Mouse (Mus musculus): ENCODE results near the gene Lenep. TPM values are rescaled to one million over a fixed set of nuclear protein-coding genes. Genes with fewer than 3 reads are reported as not detected.

The Lenep gene
- total and polyA plus RNA-seq, 3 experiments, result not detected

- peaks cover 29 to 51% of the 10 kb centered on the region in 2 experiments for H3K36me3 ChIP-seq (replicated peaks in 1 of 2; ENCODE audit: control insufficient read depth in 1 of 2, insufficient read depth in 1 of 2, low read length in 1 of 2)
- no peaks in the 10 kb centered on the region for H3K27me3 ChIP-seq (replicated peaks)
- no peak overlapping the region for H3K27ac ChIP-seq (ENCODE audit: insufficient read depth, low read depth)
- H3K9ac ChIP-seq (ENCODE audit: insufficient read depth, low read depth), result no peak overlapping the region
- dilution Hi-C loops (cut with MboI; ENCODE audit: extremely low pct_ligation_motif_present, extremely low pct_unique_long_range_greater_than_20kb, low sequenced_read_pairs) (no loop called here), in situ Hi-C loops (cut with MboI; ENCODE audit: low pct_ligation_motif_present, low pct_unique_long_range_greater_than_20kb, low sequenced_read_pairs) (no loop called here)
- no peak overlapping the region for H3K4me3 ChIP-seq (replicated peaks in 1 of 3; ENCODE audit: low read depth in 2 of 3, low read length in 2 of 3, poor library complexity in 1 of 3)
- no peak overlapping the region for H3K4me2 ChIP-seq (ENCODE audit: insufficient read depth, low read depth, poor library complexity, severe bottlenecking)
- no peak for TF ChIP-seq PAX5 (IDR thresholded peaks at IDR 0.05; ENCODE audit: low read length)
- 0 out of 2 replicates have a peak, but pooled peaks have one; percentile 30 for TF ChIP-seq POLR2AphosphoS2 (IDR thresholded peaks at IDR 0.05; ENCODE audit: low read depth, low read length)
- TF ChIP-seq ZMIZ1 (IDR thresholded peaks at IDR 0.05; ENCODE audit: low read depth, low read length), result 0 out of 2 replicates have a peak, but pooled peaks have one; percentile 37
- no peak for TF ChIP-seq BHLHE40 (IDR thresholded peaks at IDR 0.05; ENCODE audit: low read depth, low read length)
- TF ChIP-seq USF1 (IDR thresholded peaks at IDR 0.05; ENCODE audit: low read depth, low read length), result no peak
- TF ChIP-seq USF2 (conservative IDR thresholded peaks at IDR 0.05; ENCODE audit: low read depth, low read length), result no peak
- TF ChIP-seq HCFC1 (IDR thresholded peaks at IDR 0.05; ENCODE audit: low read depth, low read length), result no peak
- DNase-seq (ENCODE audit: extremely low read depth), result no peak
- H3K9me3 ChIP-seq (replicated peaks; ENCODE audit: low read length), result no peaks in the 10 kb centered on the region
- H3K4me1 ChIP-seq (ENCODE audit: control insufficient read depth in 1 of 2, insufficient read depth in 2 of 2), result peaks cover 9 to 40% of the 10 kb centered on the region in 2 experiments
- peaks cover 19% of the 10 kb centered on the region for H3K79me2 ChIP-seq (replicated peaks; ENCODE audit: control insufficient read depth, extremely low read depth, insufficient read depth, poor library complexity, severe bottlenecking)
Measured at GRCm38 (mm10) chr3:89435041-89435440, 32.4 kb upstream of the Lenep start.

- no peak overlapping the region for H3K27ac ChIP-seq (ENCODE audit: insufficient read depth, low read depth)
- no peak overlapping the region for H3K4me3 ChIP-seq (replicated peaks in 1 of 3; ENCODE audit: low read depth in 2 of 3, low read length in 2 of 3, poor library complexity in 1 of 3)
- H3K9ac ChIP-seq (ENCODE audit: insufficient read depth, low read depth), result no peak overlapping the region
- no peaks in the 10 kb centered on the region for H3K9me3 ChIP-seq (replicated peaks; ENCODE audit: low read length)
- no peaks in the 10 kb centered on the region for H3K27me3 ChIP-seq (replicated peaks)
- peaks cover 9 to 42% of the 10 kb centered on the region in 2 experiments for H3K4me1 ChIP-seq (ENCODE audit: control insufficient read depth in 1 of 2, insufficient read depth in 2 of 2)
- no peak overlapping the region for H3K4me2 ChIP-seq (ENCODE audit: insufficient read depth, low read depth, poor library complexity, severe bottlenecking)
- dilution Hi-C loops (cut with MboI; ENCODE audit: extremely low pct_ligation_motif_present, extremely low pct_unique_long_range_greater_than_20kb, low sequenced_read_pairs) (no loop called here), in situ Hi-C loops (cut with MboI; ENCODE audit: low pct_ligation_motif_present, low pct_unique_long_range_greater_than_20kb, low sequenced_read_pairs) (no loop called here)
- peaks cover 19% of the 10 kb centered on the region for H3K79me2 ChIP-seq (replicated peaks; ENCODE audit: control insufficient read depth, extremely low read depth, insufficient read depth, poor library complexity, severe bottlenecking)
- peaks cover 24 to 46% of the 10 kb centered on the region in 2 experiments for H3K36me3 ChIP-seq (replicated peaks in 1 of 2; ENCODE audit: control insufficient read depth in 1 of 2, insufficient read depth in 1 of 2, low read length in 1 of 2)
- TF ChIP-seq MAX (IDR thresholded peaks at IDR 0.05; ENCODE audit: low read length) (no peak), MXI1 (IDR thresholded peaks at IDR 0.05; ENCODE audit: low read depth, low read length) (no peak), RCOR1 (conservative IDR thresholded peaks at IDR 0.05; ENCODE audit: low read depth, low read length) (no peak), HCFC1 (IDR thresholded peaks at IDR 0.05; ENCODE audit: low read depth, low read length) (no peak)
- no peak for DNase-seq (ENCODE audit: extremely low read depth)
Measured at GRCm38 (mm10) chr3:89434532-89434931, 31.9 kb upstream of the Lenep start.

GRCm38 (mm10) chr3:89432606-89433005 lies 30.0 kb upstream of the Lenep start:
- Histone ChIP-seq H3K79me2 (replicated peaks; ENCODE audit: control insufficient read depth, extremely low read depth, insufficient read depth, poor library complexity, severe bottlenecking) (peaks cover 19% of the 10 kb centered on the region), H3K27ac (ENCODE audit: insufficient read depth, low read depth) (no peak overlapping the region), H3K36me3 (replicated peaks in 1 of 2; ENCODE audit: control insufficient read depth in 1 of 2, insufficient read depth in 1 of 2, low read length in 1 of 2) (peaks cover 25 to 44% of the 10 kb centered on the region in 2 experiments), H3K27me3 (replicated peaks) (no peaks in the 10 kb centered on the region), H3K4me1 (ENCODE audit: control insufficient read depth in 1 of 2, insufficient read depth in 2 of 2) (peaks cover 6 to 26% of the 10 kb centered on the region in 2 experiments; a peak in 3 of 4 replicates), H3K4me2 (ENCODE audit: insufficient read depth, low read depth, poor library complexity, severe bottlenecking) (no peak overlapping the region), H3K4me3 (replicated peaks in 1 of 3; ENCODE audit: low read depth in 2 of 3, low read length in 2 of 3, poor library complexity in 1 of 3) (no peak overlapping the region), H3K9ac (ENCODE audit: insufficient read depth, low read depth) (no peak overlapping the region), H3K9me3 (replicated peaks; ENCODE audit: low read length) (no peaks in the 10 kb centered on the region)
- TF ChIP-seq SIN3A (IDR thresholded peaks at IDR 0.05; ENCODE audit: low read length) (no peak), POLR2AphosphoS2 (IDR thresholded peaks at IDR 0.05; ENCODE audit: low read depth, low read length) (no peak), POLR2A (IDR thresholded peaks at IDR 0.05; ENCODE audit: low read depth, low read length) (no peak), KAT2A (IDR thresholded peaks at IDR 0.05; ENCODE audit: insufficient replicate concordance, low read length) (no peak), BHLHE40 (IDR thresholded peaks at IDR 0.05; ENCODE audit: low read depth, low read length) (no peak), HCFC1 (IDR thresholded peaks at IDR 0.05; ENCODE audit: low read depth, low read length) (no peak), MAZ (IDR thresholded peaks at IDR 0.05; ENCODE audit: low read depth, low read length) (no peak), CTCF (conservative IDR thresholded peaks at IDR 0.05 in 1 of 2, IDR thresholded peaks at IDR 0.05 in 1 of 2; ENCODE audit: low read depth in 2 of 2, low read length in 2 of 2) (no peak), SMC3 (IDR thresholded peaks at IDR 0.05; ENCODE audit: low read depth, low read length) (no peak), MYC (IDR thresholded peaks at IDR 0.05; ENCODE audit: low read depth, low read length) (no peak), RAD21 (IDR thresholded peaks at IDR 0.05; ENCODE audit: low read depth, low read length) (no peak), JUN (IDR thresholded peaks at IDR 0.05; ENCODE audit: insufficient read depth, low read depth, low read length) (no peak), UBTF (IDR thresholded peaks at IDR 0.05; ENCODE audit: low read depth, low read length) (no peak), GABPA (IDR thresholded peaks at IDR 0.05; ENCODE audit: insufficient replicate concordance, low read depth, low read length) (no peak), JUND (conservative IDR thresholded peaks at IDR 0.05; ENCODE audit: low read depth, low read length) (no peak), MEF2A (IDR thresholded peaks at IDR 0.05; ENCODE audit: borderline replicate concordance, low read depth, low read length) (no peak), TBP (conservative IDR thresholded peaks at IDR 0.05; ENCODE audit: low read depth, low read length) (no peak), ZMIZ1 (IDR thresholded peaks at IDR 0.05; ENCODE audit: low read depth, low read length) (no peak), MXI1 (IDR thresholded peaks at IDR 0.05; ENCODE audit: low read depth, low read length) (no peak), TCF12 (IDR thresholded peaks at IDR 0.05; ENCODE audit: low read depth, low read length) (no peak)
- dilution Hi-C loops (cut with MboI; ENCODE audit: extremely low pct_ligation_motif_present, extremely low pct_unique_long_range_greater_than_20kb, low sequenced_read_pairs) (no loop called here), in situ Hi-C loops (cut with MboI; ENCODE audit: low pct_ligation_motif_present, low pct_unique_long_range_greater_than_20kb, low sequenced_read_pairs) (no loop called here)
- DNase-seq (ENCODE audit: extremely low read depth), result no peak
